Mouse (Mus musculus) ES-E14 (cell line): ENCODE data around the gene Idi2. TPM values are rescaled to one million over a fixed set of nuclear protein-coding genes. Genes with fewer than 3 reads are reported as not detected.
"Not testable (repeated sequence)": the region's sequence is repeated elsewhere in the genome, so short reads cannot be mapped to it uniquely, and the experiment has no call there.

Experiments used
- DNase-seq: peaks from one replicate; pipeline ENCODE4 v3.0.0-alpha.2; 2013; ENCODE audit warnings: low read depth, low spot score
- H3K27ac ChIP-seq: 2 replicates; pipeline ENCODE4 v1.5.1; 2012; ENCODE audit warnings: low read depth, mild to moderate bottlenecking, low read length, moderate library complexity, mixed read lengths; ENCODE audit not compliant: poor library complexity, insufficient read depth, severe bottlenecking
- H3K36me3 ChIP-seq: 2 replicates; pipeline ENCODE4 v1.6.1; 2012; ENCODE audit warnings: mild to moderate bottlenecking, low read length, moderate library complexity, mixed read lengths; ENCODE audit not compliant: control insufficient read depth, poor library complexity, insufficient read depth, severe bottlenecking
- H3K4me1 ChIP-seq, 2 experiments: fragments of 150-350 bp in 1 of 2; sonication (generic) in 1 of 2; 2 replicates each; pipeline ENCODE4 v1.6.1; 2012; ENCODE audit warnings: low read length in 2 of 2, mild to moderate bottlenecking in 1 of 2, mixed read lengths in 1 of 2; ENCODE audit not compliant: control insufficient read depth in 2 of 2, insufficient read depth in 2 of 2, poor library complexity in 1 of 2
- H3K4me3 ChIP-seq, 2 experiments: fragments of 150-350 bp in 1 of 2; sonication (generic) in 1 of 2; 2 replicates each; pipeline ENCODE4 v1.5.1; 2012; ENCODE audit warnings: low read length in 2 of 2, low read depth in 1 of 2, mild to moderate bottlenecking in 1 of 2, mixed read lengths in 1 of 2; ENCODE audit not compliant: insufficient read depth in 1 of 2, poor library complexity in 1 of 2, severe bottlenecking in 1 of 2
- H3K9ac ChIP-seq: 2 replicates; pipeline ENCODE4 v1.6.1; 2012; ENCODE audit warnings: low read depth, mild to moderate bottlenecking, low read length, mixed read lengths; ENCODE audit not compliant: poor library complexity, insufficient read depth, severe bottlenecking
- H3K9me3 ChIP-seq: fragments of 150-350 bp; sonication (generic); 2 replicates; pipeline ENCODE4 v1.6.1; 2012; ENCODE audit warnings: low read depth, mild to moderate bottlenecking, low read length; ENCODE audit not compliant: control insufficient read depth, insufficient read depth
- CHD2 ChIP-seq: IDR thresholded peaks from 2 replicates; pipeline ENCODE4 v1.6.1; 2014; ENCODE audit warnings: mild to moderate bottlenecking, low read depth, low read length, inconsistent platforms
- HCFC1 ChIP-seq: IDR thresholded peaks from 2 replicates; pipeline ENCODE4 v1.6.1; 2012; ENCODE audit warnings: low read length, inconsistent platforms, borderline replicate concordance; ENCODE audit not compliant: insufficient read depth
- MAFK ChIP-seq: IDR thresholded peaks from 2 replicates; pipeline ENCODE4 v1.6.1; 2014; ENCODE audit warnings: mild to moderate bottlenecking, low read depth, low read length, inconsistent platforms; ENCODE audit not compliant: insufficient read depth
- ZC3H11A ChIP-seq: IDR thresholded peaks from 2 replicates; pipeline ENCODE4 v1.6.1; 2012; ENCODE audit warnings: low read depth, mild to moderate bottlenecking, inconsistent platforms, low read length, borderline replicate concordance
- ZNF384 ChIP-seq: IDR thresholded peaks from 2 replicates; pipeline ENCODE4 v1.6.1; 2012; ENCODE audit warnings: low read depth, low read length, inconsistent platforms
- in situ Hi-C, 2 experiments: fragments of 600-800 bp; cut with MboI; formaldehyde crosslinking; loops; one replicate each; pipeline ENCODE4 v1.15.1; 2025; ENCODE audit warnings: low sequenced_read_pairs in 2 of 2, inconsistent platforms in 1 of 2; ENCODE audit not compliant: unreplicated experiment in 2 of 2
- total RNA-seq: library from RNA; depleted of rRNA; stranded (reverse); fragments of 300-350 nt; gene quantifications from 2 replicates; pipeline ENCODE4 v1.2.3, GENCODE M21; 2012; rRNA removed

The Idi2 gene
- 0.21 TPM in 1 of 2 replicates, not detected in the other for total RNA-seq

DNA sequence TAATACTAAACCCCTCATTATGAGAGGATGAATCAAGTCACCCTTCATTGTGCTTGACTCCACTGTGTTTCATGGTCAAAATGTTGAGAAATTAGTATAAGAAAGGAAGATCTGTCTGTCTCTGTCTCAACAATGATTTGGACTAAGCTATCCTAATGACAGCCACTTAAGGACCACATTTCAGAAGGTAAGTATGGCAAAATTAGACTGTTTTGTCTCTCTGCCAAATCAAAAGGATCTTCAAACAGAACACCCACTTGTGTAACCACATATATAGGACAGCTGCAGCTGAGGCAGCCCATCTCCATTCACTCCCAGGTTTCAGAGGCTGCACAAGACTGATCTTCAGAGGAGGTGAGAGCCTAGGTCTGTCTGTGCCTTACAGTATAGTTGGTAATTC is at the start of gene Idi2:
Gene Idi2, plus strand, starts transcription at position 301 of the 400 bp plus-strand sequence.
- H3K36me3 ChIP-seq, H3K9ac ChIP-seq, H3K27ac ChIP-seq, DNase-seq, in situ Hi-C loops, H3K9me3 ChIP-seq, H3K4me3 ChIP-seq, H3K4me1 ChIP-seq: not testable (repeated sequence)

DNA sequence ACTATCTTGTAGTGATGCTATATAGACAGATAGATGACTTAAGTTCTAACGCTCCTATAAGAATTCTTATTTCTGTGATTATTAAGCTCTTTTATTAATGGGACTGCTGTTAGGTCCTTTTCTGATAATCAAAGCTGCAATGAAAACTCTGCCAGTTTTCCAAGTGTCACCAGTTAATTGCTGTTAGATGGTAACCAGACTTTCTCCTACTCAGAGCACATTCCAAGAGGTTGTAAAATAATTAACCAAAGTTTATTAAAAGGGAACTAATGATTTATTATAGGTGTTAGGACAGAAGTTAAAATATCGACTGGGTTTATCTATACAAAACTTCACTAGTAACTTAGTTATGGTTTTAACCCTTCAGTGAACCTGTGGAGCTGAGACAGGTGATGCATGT is 46.7 kb upstream of the Idi2 start:
- H3K27ac ChIP-seq, H3K9me3 ChIP-seq, DNase-seq, H3K36me3 ChIP-seq, H3K4me1 ChIP-seq, in situ Hi-C loops, H3K4me3 ChIP-seq, H3K9ac ChIP-seq: not testable (repeated sequence)

DNA sequence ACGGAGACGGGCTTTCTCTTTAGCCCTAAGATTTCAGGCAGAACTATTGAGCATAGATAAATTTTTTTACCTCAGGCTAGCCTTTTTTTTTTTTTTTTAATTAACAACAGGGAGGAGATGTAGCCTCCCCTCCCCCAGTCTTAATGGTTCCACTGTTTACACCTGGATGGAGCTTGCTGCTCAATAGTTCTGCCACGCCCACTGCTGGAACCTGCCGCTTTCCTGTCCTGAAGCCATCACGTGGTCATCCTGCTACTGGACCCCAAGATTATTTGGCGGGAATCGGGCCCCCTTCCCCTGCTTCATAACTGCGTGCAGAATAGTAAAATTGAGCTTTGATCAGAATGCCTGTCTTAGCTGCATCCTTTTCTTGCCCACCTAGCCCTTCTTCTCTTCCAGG is 38.8 kb upstream of the Idi2 start:
- H3K4me1 ChIP-seq, H3K36me3 ChIP-seq, H3K9me3 ChIP-seq, H3K27ac ChIP-seq, in situ Hi-C loops, DNase-seq, H3K4me3 ChIP-seq, H3K9ac ChIP-seq: not testable (repeated sequence)

DNA sequence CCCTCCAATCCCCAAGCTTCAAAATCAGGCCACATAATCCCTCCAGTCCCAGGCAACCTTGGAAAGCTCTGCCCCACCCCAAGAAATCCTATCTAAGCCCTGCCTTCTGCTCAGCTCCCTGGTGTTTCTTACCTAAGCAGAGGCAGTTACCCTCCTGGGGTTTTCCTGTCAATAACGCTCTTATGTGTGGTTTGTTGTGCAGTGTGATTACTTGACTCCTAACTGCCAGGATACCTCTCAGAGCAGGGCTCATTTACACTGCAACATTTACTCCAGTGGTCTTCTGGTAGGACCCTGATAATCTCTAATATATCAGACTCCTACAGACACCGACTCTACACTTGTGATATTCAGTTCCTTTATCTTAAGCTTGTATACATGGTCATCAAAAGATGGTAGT is 19.2 kb upstream of the Idi2 start:
- TF ChIP-seq CHD2 (no peak), MAFK (no peak), HCFC1 (no peak), ZNF384 (no peak), ZC3H11A (no peak)
- no peak overlapping the region for H3K4me3 ChIP-seq
- no peaks in the 10 kb centered on the region for H3K36me3 ChIP-seq
- no peak overlapping the region for H3K27ac ChIP-seq
- H3K9me3 ChIP-seq: no peaks in the 10 kb centered on the region
- in situ Hi-C loops: no loop called here
- 0 out of 4 replicates have a peak, but pooled peaks cover 0 to 2% of the 10 kb centered on the region in 2 experiments for H3K4me1 ChIP-seq
- no peak for DNase-seq
- H3K9ac ChIP-seq: no peak overlapping the region

DNA sequence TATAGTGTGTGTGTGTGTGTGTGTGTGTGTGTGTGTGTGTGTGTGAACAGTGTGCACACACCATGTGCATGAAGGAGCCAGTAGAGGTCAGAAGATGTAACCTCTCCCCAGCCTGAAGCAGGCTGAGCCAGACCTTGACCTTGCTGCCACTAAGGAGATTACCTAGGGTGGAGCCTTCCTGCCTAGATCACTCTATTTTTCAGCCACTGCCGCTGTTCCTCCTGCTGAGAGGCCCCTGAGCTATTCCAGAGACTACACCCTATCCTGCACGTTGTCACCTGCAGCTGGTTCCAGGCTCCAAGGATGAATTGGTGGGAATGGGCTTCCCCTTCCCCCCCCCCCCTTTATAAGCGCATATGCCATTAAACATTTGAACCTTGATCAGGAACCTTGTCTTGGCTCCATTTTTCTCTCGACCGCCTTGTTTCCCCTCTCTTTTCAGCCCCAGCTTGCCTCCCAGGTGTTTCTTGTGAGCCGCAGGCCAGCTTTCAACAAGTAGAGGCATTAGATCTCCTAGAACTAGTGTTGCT is 15.0 kb upstream of the Idi2 start:
- H3K4me3 ChIP-seq, DNase-seq, H3K9ac ChIP-seq, H3K36me3 ChIP-seq, in situ Hi-C loops, H3K9me3 ChIP-seq, H3K4me1 ChIP-seq: not testable (repeated sequence)
- H3K27ac ChIP-seq: peak overlapping the region; percentile 41

DNA sequence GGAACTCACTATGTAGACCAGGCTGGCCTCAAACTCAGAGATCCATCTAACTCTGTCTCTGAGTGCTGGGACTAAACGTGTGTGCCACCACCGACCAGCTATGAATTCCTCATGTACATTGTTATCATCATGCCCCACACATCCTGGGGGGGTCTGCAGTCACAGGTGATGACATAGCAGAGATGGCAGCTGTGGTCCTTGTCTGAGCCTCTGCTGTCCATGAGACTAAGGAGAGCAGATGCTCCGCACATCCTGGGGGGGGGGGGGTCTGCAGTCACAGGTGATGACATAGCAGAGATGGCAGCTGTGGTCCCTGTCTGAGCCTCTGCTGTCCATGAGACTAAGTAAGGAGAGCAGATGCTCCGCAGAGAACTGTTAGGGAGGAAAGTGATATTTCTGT is 11.6 kb upstream of the Idi2 start:
- H3K27ac ChIP-seq, H3K9ac ChIP-seq, DNase-seq, H3K36me3 ChIP-seq, H3K4me3 ChIP-seq, H3K9me3 ChIP-seq, in situ Hi-C loops, H3K4me1 ChIP-seq: not testable (repeated sequence)

DNA sequence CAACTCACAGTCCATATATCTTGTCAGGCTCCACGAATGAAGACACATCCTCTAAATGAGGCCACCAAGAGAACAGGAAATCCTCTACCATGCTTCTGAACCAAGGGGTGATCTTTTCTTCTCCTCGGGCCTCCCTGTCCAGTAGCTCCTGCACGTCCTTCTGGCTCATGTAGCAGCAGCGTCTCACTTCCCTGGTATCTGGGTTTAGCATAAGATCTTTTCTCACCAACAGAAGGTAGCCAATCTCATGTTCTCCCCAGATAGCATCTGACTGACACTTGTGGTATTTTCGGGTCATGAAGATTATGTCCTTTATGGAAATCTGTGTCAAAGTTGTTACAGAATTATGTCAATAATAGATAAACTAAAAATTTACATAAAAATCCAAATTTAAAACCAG is 11.0 kb upstream of the Idi2 start:
- in situ Hi-C loops, DNase-seq, H3K27ac ChIP-seq, H3K9me3 ChIP-seq, H3K9ac ChIP-seq, H3K4me3 ChIP-seq, H3K36me3 ChIP-seq, H3K4me1 ChIP-seq: not testable (repeated sequence)

DNA sequence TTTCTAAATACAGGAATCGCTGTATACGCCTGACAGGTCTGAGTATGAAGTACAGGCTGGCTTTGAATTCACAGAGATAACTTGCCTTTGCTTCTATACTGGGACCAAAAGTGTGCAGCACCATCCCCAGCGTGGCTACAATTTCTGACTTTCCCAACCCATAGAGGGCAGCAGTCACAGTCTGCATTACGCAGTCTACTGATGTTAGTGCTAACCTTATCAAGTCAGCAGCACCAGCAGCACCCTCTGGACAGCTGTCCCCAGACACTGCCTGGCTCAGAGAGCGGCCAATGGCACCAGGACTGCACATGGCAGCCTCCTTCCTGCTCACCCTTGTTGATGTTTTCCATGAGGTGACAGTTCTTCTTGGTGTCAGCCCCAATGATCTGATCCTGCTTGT is 8.8 kb upstream of the Idi2 start:
- in situ Hi-C loops: not testable (repeated sequence)

More for the DNA sequence above, 8.8 kb upstream of the Idi2 start:
- not testable (repeated sequence) for H3K4me1 ChIP-seq, H3K9me3 ChIP-seq, H3K4me3 ChIP-seq, H3K9ac ChIP-seq, DNase-seq, H3K36me3 ChIP-seq, H3K27ac ChIP-seq
